Mouse (Mus musculus): Measurements from ENCODE around the gene 1700029F12Rik.

DNA sequence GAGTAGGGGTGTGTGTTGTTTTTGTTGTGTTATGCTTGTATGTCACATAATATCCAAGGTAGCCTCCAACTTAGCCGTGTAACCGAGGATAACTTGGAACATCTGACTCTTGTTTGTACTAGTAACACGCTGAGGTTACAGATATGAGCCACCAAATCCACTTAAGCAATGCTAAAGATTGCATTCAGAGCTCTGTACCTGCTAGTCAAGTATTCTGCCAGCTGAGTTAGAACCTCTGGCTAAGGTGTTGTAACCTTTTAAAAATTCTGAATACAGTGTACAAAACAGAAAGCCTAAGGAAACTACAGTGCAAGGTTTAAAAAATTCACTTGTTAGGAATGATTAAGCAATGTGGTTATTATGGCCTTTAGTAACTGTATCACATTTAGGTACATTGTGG is 46.5 kb upstream of the 1700029F12Rik start:
- TF ChIP-seq CTCF (IDR thresholded peaks at IDR 0.05; ENCODE audit: control insufficient read depth, insufficient read depth, insufficient read length): no peak
- no peak for TF ChIP-seq MYOG (IDR thresholded peaks at IDR 0.05; ENCODE audit: control insufficient read depth, extremely low read depth, insufficient read length)
- TF ChIP-seq CEBPB (IDR thresholded peaks at IDR 0.05; ENCODE audit: low read depth): no peak
- TF ChIP-seq USF1 (IDR thresholded peaks at IDR 0.05; ENCODE audit: low read depth): no peak
- no peak for TF ChIP-seq MAX (IDR thresholded peaks at IDR 0.05)
